Mouse (Mus musculus): ENCODE measurements around the gene Incenp. TPM values are rescaled to one million over a fixed set of nuclear protein-coding genes. Genes with fewer than 3 reads are reported as not detected.
A peak's percentile ranks its signal among the peaks of the same experiment; 100 is the strongest.

Gene Incenp
- polyA plus RNA-seq, 1 experiment from 2014 or later, result 52.2 TPM

DNA sequence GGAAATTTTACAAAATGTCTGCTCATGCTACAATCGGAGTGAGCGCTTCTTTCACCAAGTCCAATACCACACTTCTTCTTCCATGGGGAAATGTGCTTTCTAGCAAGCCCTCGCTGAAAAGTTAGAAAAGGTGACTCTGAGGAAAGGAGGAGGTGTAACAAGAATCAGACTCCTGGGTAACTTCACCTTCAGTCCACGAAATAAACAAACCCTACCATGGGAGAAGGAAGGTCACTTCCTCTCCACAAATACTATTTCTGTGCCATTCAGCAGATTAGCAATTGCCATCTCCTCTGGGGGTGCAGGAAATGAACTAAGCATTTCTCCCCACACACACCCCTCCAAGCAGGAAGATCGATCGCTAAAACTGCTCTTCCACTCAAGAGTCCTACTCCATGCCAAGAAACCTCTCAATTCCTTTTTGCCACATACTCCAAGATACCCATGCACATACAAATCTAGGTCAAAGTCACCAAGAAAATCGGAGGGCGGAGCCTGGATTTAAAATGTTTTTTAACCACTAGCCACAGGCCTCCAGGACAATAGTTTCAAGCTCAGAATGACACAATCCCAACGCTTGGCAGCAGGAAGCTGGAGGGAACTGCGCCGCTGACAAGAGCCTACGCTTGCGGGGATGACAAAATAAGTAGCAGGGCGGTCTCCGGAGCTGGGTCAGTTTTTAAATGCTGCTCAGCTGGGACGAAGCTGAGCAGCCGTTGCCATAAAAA lies 848 bp downstream of the Incenp start:
- 10% methylated on average over 17 of the region's 17 CpGs for WGBS
- peak overlapping the region; percentile 79 for H3K4me2 ChIP-seq (ENCODE audit: low read length)
- peaks cover 7 to 24% of the 10 kb centered on the region in 2 experiments for H3K4me1 ChIP-seq (ENCODE audit: control insufficient read depth in 2 of 2, insufficient read depth in 2 of 2, low read length in 2 of 2)
- ATAC-seq (ENCODE audit: insufficient number of reproducible peaks, insufficient read depth, low FRiP score, low read depth), result no peak
- H3K9me3 ChIP-seq (ENCODE audit: control insufficient read depth, low read length), result no peaks in the 10 kb centered on the region
- peak overlapping the region; percentile 77 to 93 for H3K4me3 ChIP-seq (ENCODE audit: control insufficient read depth in 1 of 2, insufficient read depth in 1 of 2, low read depth in 1 of 2, low read length in 2 of 2)
- peak overlapping the region; percentile 85 for H3K9ac ChIP-seq (ENCODE audit: low read length)
- H3K27ac ChIP-seq (replicated peaks in 1 of 2; ENCODE audit: control insufficient read depth in 1 of 2, insufficient read depth in 1 of 2, low read depth in 2 of 2, low read length in 2 of 2), result peak overlapping the region; percentile 71 to 79
- peaks cover 19% of the 10 kb centered on the region for H3K36me3 ChIP-seq (ENCODE audit: control insufficient read depth, insufficient read depth, low read length)
- H3K27me3 ChIP-seq (ENCODE audit: control insufficient read depth, insufficient read depth, low read length), result no peaks in the 10 kb centered on the region

DNA sequence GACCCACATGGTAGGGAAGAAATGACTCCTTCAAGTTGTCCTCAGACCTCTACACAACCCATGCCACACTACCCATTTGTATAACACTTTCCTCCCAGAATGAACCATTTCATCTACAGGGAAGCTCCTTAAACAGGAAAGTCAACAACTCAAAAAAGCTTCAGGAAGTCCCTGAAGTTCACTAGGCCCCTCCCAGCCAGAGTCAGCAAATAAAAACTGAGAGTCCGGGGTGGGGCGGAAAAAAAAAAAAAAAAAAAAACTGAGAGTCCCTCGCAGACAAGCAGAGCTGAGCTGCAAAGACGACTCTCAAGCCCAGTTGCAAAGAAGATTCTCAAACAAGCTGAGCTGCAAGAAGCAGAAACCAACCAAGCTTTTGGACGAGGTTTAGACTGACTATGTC lies 3.3 kb downstream of the Incenp start:
- no peaks in the 10 kb centered on the region for H3K27me3 ChIP-seq (ENCODE audit: control insufficient read depth, insufficient read depth, low read length)
- WGBS, result 66% methylated on average over 5 of the region's 5 CpGs

DNA sequence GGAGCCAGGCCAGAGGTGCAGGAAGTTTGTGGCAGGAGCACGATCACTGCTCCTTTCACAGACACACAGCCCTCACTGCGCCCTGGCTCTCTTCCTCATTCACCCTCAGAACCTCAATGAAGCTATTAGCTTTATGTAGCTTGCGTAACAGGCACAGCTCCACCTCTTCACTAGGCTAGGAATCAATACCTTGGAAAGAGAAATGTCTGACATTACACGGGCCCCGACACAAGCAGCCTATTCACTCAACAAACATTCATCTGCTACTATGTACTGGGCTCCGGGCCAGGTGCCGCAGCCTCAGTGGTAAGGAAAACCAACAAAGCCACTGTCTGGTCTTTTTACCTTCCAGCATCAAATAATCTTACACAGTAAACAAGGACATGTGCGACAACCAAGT lies 12.6 kb downstream of the Incenp start:
- no peak overlapping the region for H3K4me3 ChIP-seq (ENCODE audit: control insufficient read depth in 1 of 2, insufficient read depth in 1 of 2, low read depth in 1 of 2, low read length in 2 of 2)
- no peaks in the 10 kb centered on the region for H3K9me3 ChIP-seq (ENCODE audit: control insufficient read depth, low read length)
- no peaks in the 10 kb centered on the region for H3K27me3 ChIP-seq (ENCODE audit: control insufficient read depth, insufficient read depth, low read length)
- H3K4me2 ChIP-seq (ENCODE audit: low read length), result no peak overlapping the region
- no peak for ATAC-seq (ENCODE audit: insufficient number of reproducible peaks, insufficient read depth, low FRiP score, low read depth)
- 93% methylated on average over 8 of the region's 8 CpGs for WGBS
- no peak overlapping the region for H3K27ac ChIP-seq (replicated peaks in 1 of 2; ENCODE audit: control insufficient read depth in 1 of 2, insufficient read depth in 1 of 2, low read depth in 2 of 2, low read length in 2 of 2)
- no peaks in the 10 kb centered on the region for H3K4me1 ChIP-seq (ENCODE audit: control insufficient read depth in 2 of 2, insufficient read depth in 2 of 2, low read length in 2 of 2)
- peaks cover 92% of the 10 kb centered on the region for H3K36me3 ChIP-seq (ENCODE audit: control insufficient read depth, insufficient read depth, low read length)
- no peak overlapping the region for H3K9ac ChIP-seq (ENCODE audit: low read length)

More for the DNA sequence above, 3.3 kb downstream of the Incenp start:
- ATAC-seq (ENCODE audit: insufficient number of reproducible peaks, insufficient read depth, low FRiP score, low read depth), result no peak
- no peaks in the 10 kb centered on the region for H3K9me3 ChIP-seq (ENCODE audit: control insufficient read depth, low read length)
- H3K9ac ChIP-seq (ENCODE audit: low read length), result no peak overlapping the region
- peaks cover 44% of the 10 kb centered on the region for H3K36me3 ChIP-seq (ENCODE audit: control insufficient read depth, insufficient read depth, low read length)
- H3K27ac ChIP-seq (replicated peaks in 1 of 2; ENCODE audit: control insufficient read depth in 1 of 2, insufficient read depth in 1 of 2, low read depth in 2 of 2, low read length in 2 of 2), result no peak overlapping the region
- no peak overlapping the region for H3K4me2 ChIP-seq (ENCODE audit: low read length)
- no peak overlapping the region for H3K4me3 ChIP-seq (ENCODE audit: control insufficient read depth in 1 of 2, insufficient read depth in 1 of 2, low read depth in 1 of 2, low read length in 2 of 2)
- H3K4me1 ChIP-seq (ENCODE audit: control insufficient read depth in 2 of 2, insufficient read depth in 2 of 2, low read length in 2 of 2), result peaks cover 7 to 24% of the 10 kb centered on the region in 2 experiments

DNA sequence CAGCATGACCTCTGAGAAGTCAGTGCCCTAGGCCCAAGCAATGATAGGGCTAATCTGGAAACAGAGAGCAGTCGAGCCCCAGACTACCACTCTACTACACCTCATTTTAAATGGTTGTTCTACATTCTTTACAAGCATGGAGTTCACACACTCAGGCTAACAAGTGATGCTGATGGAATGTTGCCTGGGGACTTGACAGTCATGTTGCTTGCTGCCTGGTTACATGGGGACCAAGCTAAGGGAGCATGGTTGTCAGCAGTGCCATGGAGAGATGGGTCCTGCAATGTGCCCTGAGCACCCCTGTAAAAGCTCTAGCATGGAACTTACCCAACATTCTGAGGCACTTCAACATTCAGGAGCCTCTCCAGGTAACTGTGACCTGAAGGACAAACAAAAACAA lies 13.0 kb downstream of the Incenp start:
- Histone ChIP-seq H3K9ac (ENCODE audit: low read length) (no peak overlapping the region), H3K9me3 (ENCODE audit: control insufficient read depth, low read length) (no peaks in the 10 kb centered on the region), H3K4me2 (ENCODE audit: low read length) (no peak overlapping the region), H3K36me3 (ENCODE audit: control insufficient read depth, insufficient read depth, low read length) (peaks cover 92% of the 10 kb centered on the region), H3K27me3 (ENCODE audit: control insufficient read depth, insufficient read depth, low read length) (no peaks in the 10 kb centered on the region), H3K4me1 (ENCODE audit: control insufficient read depth in 2 of 2, insufficient read depth in 2 of 2, low read length in 2 of 2) (no peaks in the 10 kb centered on the region), H3K27ac (replicated peaks in 1 of 2; ENCODE audit: control insufficient read depth in 1 of 2, insufficient read depth in 1 of 2, low read depth in 2 of 2, low read length in 2 of 2) (no peak overlapping the region), H3K4me3 (ENCODE audit: control insufficient read depth in 1 of 2, insufficient read depth in 1 of 2, low read depth in 1 of 2, low read length in 2 of 2) (no peak overlapping the region)
- no peak for ATAC-seq (ENCODE audit: insufficient number of reproducible peaks, insufficient read depth, low FRiP score, low read depth)
- 52% methylated on average over 1 of the region's 1 CpGs for WGBS

DNA sequence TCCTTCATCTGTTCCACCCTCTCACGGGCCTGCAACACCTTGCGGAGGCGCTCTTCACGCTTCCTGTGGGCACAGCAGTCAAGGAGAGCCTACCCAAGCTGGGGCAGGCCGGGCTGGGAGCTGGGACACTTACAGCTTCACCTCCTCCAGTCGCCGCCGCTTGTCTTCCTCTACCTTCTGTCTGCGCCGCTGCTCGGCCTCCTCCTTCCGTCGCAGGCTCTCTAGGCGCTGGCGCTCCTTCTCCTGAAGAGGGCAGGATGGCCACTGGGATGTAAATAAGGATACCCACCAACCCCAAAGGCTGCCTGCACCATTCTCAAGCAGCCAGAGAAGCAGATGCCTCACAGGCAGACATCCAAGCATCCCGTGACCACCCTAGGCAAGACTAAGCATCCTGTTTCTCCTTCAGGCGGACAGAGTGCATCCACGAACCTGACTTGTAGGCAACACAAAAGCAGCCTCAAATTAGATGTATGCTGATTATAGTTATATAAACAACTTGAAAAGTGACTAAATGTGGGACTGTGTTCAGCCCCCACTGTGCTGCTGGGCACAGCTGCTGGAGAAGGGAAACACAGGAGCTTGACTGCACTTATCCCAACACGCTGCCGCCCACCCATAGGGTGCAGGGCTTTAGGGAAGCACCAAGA lies 21.0 kb downstream of the Incenp start:
- Histone ChIP-seq H3K4me3 (ENCODE audit: control insufficient read depth in 1 of 2, insufficient read depth in 1 of 2, low read depth in 1 of 2, low read length in 2 of 2) (no peak overlapping the region), H3K36me3 (ENCODE audit: control insufficient read depth, insufficient read depth, low read length) (peaks cover 96% of the 10 kb centered on the region), H3K9me3 (ENCODE audit: control insufficient read depth, low read length) (no peaks in the 10 kb centered on the region), H3K4me2 (ENCODE audit: low read length) (no peak overlapping the region), H3K27me3 (ENCODE audit: control insufficient read depth, insufficient read depth, low read length) (no peaks in the 10 kb centered on the region), H3K27ac (replicated peaks in 1 of 2; ENCODE audit: control insufficient read depth in 1 of 2, insufficient read depth in 1 of 2, low read depth in 2 of 2, low read length in 2 of 2) (no peak overlapping the region), H3K9ac (ENCODE audit: low read length) (no peak overlapping the region), H3K4me1 (ENCODE audit: control insufficient read depth in 2 of 2, insufficient read depth in 2 of 2, low read length in 2 of 2) (no peaks in the 10 kb centered on the region)
- 93% methylated on average over 20 of the region's 20 CpGs for WGBS
- ATAC-seq (ENCODE audit: insufficient number of reproducible peaks, insufficient read depth, low FRiP score, low read depth), result no peak

DNA sequence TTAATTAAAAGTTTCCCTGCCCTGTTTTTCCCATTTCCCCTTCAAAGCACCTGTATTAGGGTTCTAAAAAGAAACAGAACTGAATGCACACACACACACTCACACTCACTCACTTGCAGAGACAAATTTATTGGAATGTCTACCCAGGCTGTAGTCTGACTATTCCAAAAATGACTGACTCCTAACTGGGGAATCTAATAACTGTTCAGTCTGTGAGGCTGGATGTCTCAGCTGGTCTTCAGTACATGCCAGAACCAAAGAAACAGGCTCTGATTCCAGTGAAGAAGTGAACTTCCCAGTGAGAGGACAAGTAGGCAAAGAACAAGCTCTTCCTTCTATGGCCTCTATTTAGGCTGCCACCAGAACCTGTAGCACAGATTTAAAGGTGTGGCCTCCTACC lies 33.9 kb downstream of the Incenp start:
- Histone ChIP-seq H3K9me3 (ENCODE audit: control insufficient read depth, low read length) (no peaks in the 10 kb centered on the region), H3K9ac (ENCODE audit: low read length) (no peak overlapping the region), H3K4me3 (ENCODE audit: control insufficient read depth in 1 of 2, insufficient read depth in 1 of 2, low read depth in 1 of 2, low read length in 2 of 2) (no peak overlapping the region), H3K36me3 (ENCODE audit: control insufficient read depth, insufficient read depth, low read length) (peaks cover 2% of the 10 kb centered on the region), H3K4me2 (ENCODE audit: low read length) (no peak overlapping the region), H3K27me3 (ENCODE audit: control insufficient read depth, insufficient read depth, low read length) (no peaks in the 10 kb centered on the region), H3K4me1 (ENCODE audit: control insufficient read depth in 2 of 2, insufficient read depth in 2 of 2, low read length in 2 of 2) (no peaks in the 10 kb centered on the region), H3K27ac (replicated peaks in 1 of 2; ENCODE audit: control insufficient read depth in 1 of 2, insufficient read depth in 1 of 2, low read depth in 2 of 2, low read length in 2 of 2) (no peak overlapping the region)
- no peak for ATAC-seq (ENCODE audit: insufficient number of reproducible peaks, insufficient read depth, low FRiP score, low read depth)

DNA sequence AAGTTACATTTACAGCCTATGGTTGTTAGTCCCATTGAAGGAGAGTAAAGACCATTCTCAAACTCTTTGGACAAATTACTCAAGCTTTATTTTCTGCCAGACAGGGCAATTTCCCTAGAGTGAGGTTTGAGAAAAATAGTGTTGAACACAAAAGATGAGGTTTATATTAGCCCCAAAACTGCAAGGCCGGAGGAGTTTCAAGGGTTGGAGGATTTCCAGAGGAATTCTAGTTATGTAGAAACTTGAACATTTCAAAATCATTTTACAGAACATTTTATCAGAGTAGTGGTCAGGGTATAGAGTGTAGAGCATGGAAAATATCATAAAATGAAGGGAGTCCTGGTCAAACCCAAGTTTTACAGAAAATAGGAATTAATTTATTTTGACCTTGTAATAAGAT lies 34.5 kb downstream of the Incenp start:
- no peak for ATAC-seq (ENCODE audit: insufficient number of reproducible peaks, insufficient read depth, low FRiP score, low read depth)
- Histone ChIP-seq H3K4me1 (ENCODE audit: control insufficient read depth in 2 of 2, insufficient read depth in 2 of 2, low read length in 2 of 2) (no peaks in the 10 kb centered on the region), H3K36me3 (ENCODE audit: control insufficient read depth, insufficient read depth, low read length) (no peaks in the 10 kb centered on the region), H3K4me2 (ENCODE audit: low read length) (no peak overlapping the region), H3K4me3 (ENCODE audit: control insufficient read depth in 1 of 2, insufficient read depth in 1 of 2, low read depth in 1 of 2, low read length in 2 of 2) (no peak overlapping the region), H3K9me3 (ENCODE audit: control insufficient read depth, low read length) (no peaks in the 10 kb centered on the region), H3K9ac (ENCODE audit: low read length) (no peak overlapping the region), H3K27me3 (ENCODE audit: control insufficient read depth, insufficient read depth, low read length) (no peaks in the 10 kb centered on the region), H3K27ac (replicated peaks in 1 of 2; ENCODE audit: control insufficient read depth in 1 of 2, insufficient read depth in 1 of 2, low read depth in 2 of 2, low read length in 2 of 2) (no peak overlapping the region)
- 72% methylated on average over 1 of the region's 1 CpGs for WGBS
